Mouse (Mus musculus): ENCODE measurements around the gene Wdr48. TPM values are rescaled to one million over a fixed set of nuclear protein-coding genes. Genes with fewer than 3 reads are reported as not detected.

Gene Wdr48
- polyA plus RNA-seq, 1 experiment from 2014 or later, result 59.6 TPM

DNA sequence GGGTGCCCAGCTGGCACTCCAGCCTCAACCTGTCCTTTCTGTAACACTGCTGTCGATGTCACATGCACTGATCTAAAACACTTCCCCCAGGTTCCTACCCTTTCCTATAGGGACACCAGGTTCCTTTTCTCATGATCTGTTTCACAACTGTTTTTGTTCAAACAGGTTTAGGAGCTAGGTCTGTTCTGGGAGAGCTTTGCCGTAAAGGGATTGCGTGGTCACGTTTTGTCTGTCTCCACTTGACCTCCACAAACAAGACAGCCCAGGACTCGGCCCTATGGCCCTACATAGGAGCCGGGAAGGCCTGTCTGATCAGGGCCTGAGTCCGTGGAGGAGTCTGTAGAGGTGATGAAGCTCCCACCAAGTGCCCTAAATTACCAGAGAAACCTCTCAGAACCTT, 75.1 kb downstream of the Wdr48 start:
- H3K9ac ChIP-seq (ENCODE audit: low read length), result no peak overlapping the region
- H3K9me3 ChIP-seq (ENCODE audit: control insufficient read depth, low read length), result no peaks in the 10 kb centered on the region
- no peak for DNase-seq (ENCODE audit: low spot score)
- WGBS, result 79% methylated on average over 7 of the region's 7 CpGs
- no peaks in the 10 kb centered on the region for H3K4me1 ChIP-seq (ENCODE audit: control insufficient read depth, insufficient read depth, low read length)
- peaks cover 14% of the 10 kb centered on the region for H3K36me3 ChIP-seq (ENCODE audit: control insufficient read depth, insufficient read depth, low read length)
- no peak overlapping the region for H3K4me2 ChIP-seq (ENCODE audit: low read depth, severe bottlenecking)
- no peaks in the 10 kb centered on the region for H3K27me3 ChIP-seq (ENCODE audit: control insufficient read depth, insufficient read depth, low read length)
- no peak overlapping the region for H3K4me3 ChIP-seq (ENCODE audit: low read depth, low read length)
- H3K27ac ChIP-seq (replicated peaks; ENCODE audit: low read depth, low read length), result no peak overlapping the region
- no peak for ATAC-seq (ENCODE audit: insufficient number of reproducible peaks, low FRiP score, low TSS enrichment, low read depth)

DNA sequence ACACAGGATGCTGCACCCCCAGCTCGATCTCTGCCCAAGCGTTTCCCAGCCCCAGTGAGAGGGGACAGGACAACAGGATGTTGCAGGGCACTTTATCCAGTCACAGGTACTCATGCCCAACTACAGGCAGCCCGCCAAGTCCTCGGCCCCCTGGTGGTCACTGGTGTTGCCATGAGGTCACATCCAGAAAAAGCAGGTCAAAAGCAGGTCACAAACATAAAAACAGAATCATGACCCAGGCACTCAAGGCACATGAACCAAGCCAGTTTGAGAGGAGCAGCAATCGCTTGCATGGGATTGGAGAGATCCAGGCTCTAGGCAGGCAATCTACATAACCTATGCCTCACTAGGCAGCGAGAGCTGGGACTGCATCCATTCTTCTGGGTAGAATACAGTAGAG, 75.5 kb downstream of the Wdr48 start:
- WGBS, result 34% methylated on average over 6 of the region's 6 CpGs
- peak; percentile 65 for DNase-seq (ENCODE audit: low spot score)
- no peak overlapping the region for H3K4me2 ChIP-seq (ENCODE audit: low read depth, severe bottlenecking)
- no peak overlapping the region for H3K27ac ChIP-seq (replicated peaks; ENCODE audit: low read depth, low read length)
- H3K9me3 ChIP-seq (ENCODE audit: control insufficient read depth, low read length), result no peaks in the 10 kb centered on the region
- H3K36me3 ChIP-seq (ENCODE audit: control insufficient read depth, insufficient read depth, low read length), result peaks cover 14% of the 10 kb centered on the region
- no peaks in the 10 kb centered on the region for H3K27me3 ChIP-seq (ENCODE audit: control insufficient read depth, insufficient read depth, low read length)
- no peaks in the 10 kb centered on the region for H3K4me1 ChIP-seq (ENCODE audit: control insufficient read depth, insufficient read depth, low read length)
- no peak for ATAC-seq (ENCODE audit: insufficient number of reproducible peaks, low FRiP score, low TSS enrichment, low read depth)
- H3K4me3 ChIP-seq (ENCODE audit: low read depth, low read length), result no peak overlapping the region
- H3K9ac ChIP-seq (ENCODE audit: low read length), result no peak overlapping the region; the same call in 1 of the 2 replicates

DNA sequence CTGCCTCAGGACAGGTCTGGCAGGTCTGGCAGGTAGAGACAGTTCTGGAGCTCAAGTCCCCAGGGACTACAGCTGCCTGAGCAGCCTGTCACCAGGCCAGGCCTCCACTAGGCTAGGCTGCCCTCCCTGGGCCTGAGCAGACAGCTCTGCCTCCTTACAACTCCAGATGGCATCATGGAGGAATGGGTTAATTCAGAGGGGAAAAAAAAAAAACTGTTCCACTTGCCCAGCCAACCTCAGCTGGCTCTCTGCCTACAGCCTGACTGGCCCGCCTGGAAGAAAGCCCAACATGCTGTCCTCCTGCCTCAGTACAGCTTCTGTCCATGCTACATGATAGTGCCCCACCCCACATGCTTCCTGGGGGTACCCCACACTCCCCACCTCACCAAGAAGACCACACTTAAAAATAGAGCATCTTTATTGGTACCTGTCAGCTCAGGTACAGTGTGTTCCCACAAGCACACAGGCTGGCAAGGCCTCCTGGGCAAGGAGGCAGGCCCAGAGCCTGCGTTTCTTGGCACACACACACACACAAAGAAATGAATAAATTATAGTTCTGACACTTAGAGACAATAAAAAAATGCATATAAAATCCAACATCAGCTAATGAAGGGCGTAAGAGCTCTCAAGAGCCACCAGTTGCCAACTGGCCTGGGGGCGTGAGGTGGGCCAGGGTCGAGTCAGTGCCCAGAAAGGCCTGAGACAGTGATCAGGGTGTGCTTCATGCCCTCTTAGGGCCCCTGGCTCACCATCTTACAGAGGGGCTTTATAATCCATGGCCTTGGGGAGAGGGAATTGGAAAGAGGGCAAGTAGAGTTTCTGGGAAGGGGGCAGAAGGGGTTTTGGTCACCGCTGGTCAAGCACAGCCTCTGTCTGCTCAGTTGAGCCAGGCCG, 76.3 kb downstream of the Wdr48 start:
- Histone ChIP-seq H3K9ac (ENCODE audit: low read length) (no peak overlapping the region; the same call in 1 of the 2 replicates), H3K4me3 (ENCODE audit: low read depth, low read length) (no peak overlapping the region), H3K27me3 (ENCODE audit: control insufficient read depth, insufficient read depth, low read length) (no peaks in the 10 kb centered on the region), H3K27ac (replicated peaks; ENCODE audit: low read depth, low read length) (no peak overlapping the region), H3K9me3 (ENCODE audit: control insufficient read depth, low read length) (no peaks in the 10 kb centered on the region), H3K4me2 (ENCODE audit: low read depth, severe bottlenecking) (no peak overlapping the region), H3K36me3 (ENCODE audit: control insufficient read depth, insufficient read depth, low read length) (peaks cover 14% of the 10 kb centered on the region), H3K4me1 (ENCODE audit: control insufficient read depth, insufficient read depth, low read length) (no peaks in the 10 kb centered on the region)
- 88% methylated on average over 7 of the region's 7 CpGs for WGBS
- DNase-seq (ENCODE audit: low spot score) (no peak), ATAC-seq (ENCODE audit: insufficient number of reproducible peaks, low FRiP score, low TSS enrichment, low read depth) (no peak)

DNA sequence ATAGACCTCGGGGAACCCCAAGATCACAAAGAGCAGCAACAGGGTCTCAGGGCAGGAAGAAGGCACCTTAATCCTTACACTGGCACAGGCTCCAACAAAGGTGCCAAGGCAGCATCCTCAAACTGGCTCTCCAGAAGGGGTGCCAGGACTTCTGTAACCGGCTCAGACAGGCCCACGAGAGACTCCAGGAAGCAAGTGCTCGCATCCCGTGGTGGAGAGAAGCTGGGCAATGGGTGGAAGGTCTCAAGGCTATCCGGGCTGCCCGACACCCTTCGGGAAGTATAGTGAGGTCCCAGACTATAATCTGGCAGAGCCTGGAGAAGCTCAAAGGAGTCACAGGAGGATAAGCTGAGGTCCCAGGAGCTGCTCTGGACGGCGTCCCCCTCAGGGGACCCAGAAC, 77.5 kb downstream of the Wdr48 start:
- H3K9ac ChIP-seq (ENCODE audit: low read length), result no peak overlapping the region
- no peak for DNase-seq (ENCODE audit: low spot score)
- peaks cover 7% of the 10 kb centered on the region for H3K4me1 ChIP-seq (ENCODE audit: control insufficient read depth, insufficient read depth, low read length)
- 97% methylated on average over 10 of the region's 10 CpGs for WGBS
- no peak overlapping the region for H3K27ac ChIP-seq (replicated peaks; ENCODE audit: low read depth, low read length)
- H3K27me3 ChIP-seq (ENCODE audit: control insufficient read depth, insufficient read depth, low read length), result no peaks in the 10 kb centered on the region
- H3K4me2 ChIP-seq (ENCODE audit: low read depth, severe bottlenecking), result no peak overlapping the region
- no peaks in the 10 kb centered on the region for H3K9me3 ChIP-seq (ENCODE audit: control insufficient read depth, low read length)
- no peak overlapping the region for H3K4me3 ChIP-seq (ENCODE audit: low read depth, low read length)
- H3K36me3 ChIP-seq (ENCODE audit: control insufficient read depth, insufficient read depth, low read length), result peaks cover 14% of the 10 kb centered on the region
- ATAC-seq (ENCODE audit: insufficient number of reproducible peaks, low FRiP score, low TSS enrichment, low read depth), result no peak

- H3K4me2 ChIP-seq (ENCODE audit: low read depth, severe bottlenecking), result no peak overlapping the region
- no peak overlapping the region for H3K27ac ChIP-seq (replicated peaks; ENCODE audit: low read depth, low read length)
- H3K9me3 ChIP-seq (ENCODE audit: control insufficient read depth, low read length), result no peaks in the 10 kb centered on the region
- peaks cover 11% of the 10 kb centered on the region for H3K4me1 ChIP-seq (ENCODE audit: control insufficient read depth, insufficient read depth, low read length)
- no peak for DNase-seq (ENCODE audit: low spot score)
- ATAC-seq (ENCODE audit: insufficient number of reproducible peaks, low FRiP score, low TSS enrichment, low read depth), result no peak
- H3K4me3 ChIP-seq (ENCODE audit: low read depth, low read length), result no peak overlapping the region
- WGBS, result 89% methylated on average over 12 of the region's 12 CpGs
- no peaks in the 10 kb centered on the region for H3K27me3 ChIP-seq (ENCODE audit: control insufficient read depth, insufficient read depth, low read length)
- H3K9ac ChIP-seq (ENCODE audit: low read length), result no peak overlapping the region
- peaks cover 14% of the 10 kb centered on the region for H3K36me3 ChIP-seq (ENCODE audit: control insufficient read depth, insufficient read depth, low read length)
Observed at GRCm38 (mm10) chr9:119972582-119972981, 77.9 kb downstream of the Wdr48 start.

GRCm38 (mm10) chr9:119973281-119973680, 78.6 kb downstream of the Wdr48 start:
- 94% methylated on average over 23 of the region's 23 CpGs for WGBS
- H3K4me2 ChIP-seq (ENCODE audit: low read depth, severe bottlenecking), result no peak overlapping the region
- no peaks in the 10 kb centered on the region for H3K27me3 ChIP-seq (ENCODE audit: control insufficient read depth, insufficient read depth, low read length)
- peaks cover 14% of the 10 kb centered on the region for H3K36me3 ChIP-seq (ENCODE audit: control insufficient read depth, insufficient read depth, low read length)
- peaks cover 15% of the 10 kb centered on the region for H3K4me1 ChIP-seq (ENCODE audit: control insufficient read depth, insufficient read depth, low read length)
- H3K9me3 ChIP-seq (ENCODE audit: control insufficient read depth, low read length), result no peaks in the 10 kb centered on the region
- H3K27ac ChIP-seq (replicated peaks; ENCODE audit: low read depth, low read length), result no peak overlapping the region
- no peak overlapping the region for H3K4me3 ChIP-seq (ENCODE audit: low read depth, low read length)
- no peak for ATAC-seq (ENCODE audit: insufficient number of reproducible peaks, low FRiP score, low TSS enrichment, low read depth)
- no peak overlapping the region for H3K9ac ChIP-seq (ENCODE audit: low read length)
- no peak for DNase-seq (ENCODE audit: low spot score)

- Histone ChIP-seq H3K27ac (replicated peaks; ENCODE audit: low read depth, low read length) (no peak overlapping the region), H3K9me3 (ENCODE audit: control insufficient read depth, low read length) (no peaks in the 10 kb centered on the region), H3K36me3 (ENCODE audit: control insufficient read depth, insufficient read depth, low read length) (peaks cover 14% of the 10 kb centered on the region), H3K4me1 (ENCODE audit: control insufficient read depth, insufficient read depth, low read length) (peaks cover 21% of the 10 kb centered on the region), H3K4me2 (ENCODE audit: low read depth, severe bottlenecking) (no peak overlapping the region), H3K4me3 (ENCODE audit: low read depth, low read length) (no peak overlapping the region), H3K9ac (ENCODE audit: low read length) (no peak overlapping the region), H3K27me3 (ENCODE audit: control insufficient read depth, insufficient read depth, low read length) (no peaks in the 10 kb centered on the region)
- whole genome bisulfite sequencing, result 92% methylated on average over 27 of the region's 27 CpGs
- DNase-seq (ENCODE audit: low spot score) (no peak), ATAC-seq (ENCODE audit: insufficient number of reproducible peaks, low FRiP score, low TSS enrichment, low read depth) (no peak)
Observed at GRCm38 (mm10) chr9:119973869-119974520, 79.3 kb downstream of the Wdr48 start.

DNA sequence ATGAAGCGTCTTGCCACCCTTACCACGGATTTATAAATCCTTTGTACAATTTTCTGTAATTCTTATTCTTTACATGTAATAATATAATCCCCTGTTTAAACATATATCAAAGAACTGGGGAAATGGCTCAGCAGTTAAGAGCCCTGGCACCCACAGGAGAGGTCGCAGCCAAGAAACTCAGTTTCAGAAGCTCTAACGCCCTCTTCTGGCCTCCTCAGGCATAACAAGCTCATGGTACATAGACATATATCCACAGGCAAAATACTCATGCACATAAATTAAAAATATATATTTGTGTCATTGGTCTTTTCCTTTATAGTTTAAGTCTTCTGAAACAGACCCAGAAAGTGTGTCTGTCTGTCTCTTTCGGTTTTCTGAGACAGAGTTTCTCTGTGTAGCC, 79.9 kb downstream of the Wdr48 start:
- no peak for DNase-seq (ENCODE audit: low spot score)
- no peak for ATAC-seq (ENCODE audit: insufficient number of reproducible peaks, low FRiP score, low TSS enrichment, low read depth)
- H3K27me3 ChIP-seq (ENCODE audit: control insufficient read depth, insufficient read depth, low read length), result no peaks in the 10 kb centered on the region
- no peak overlapping the region for H3K4me2 ChIP-seq (ENCODE audit: low read depth, severe bottlenecking)
- H3K9me3 ChIP-seq (ENCODE audit: control insufficient read depth, low read length), result no peaks in the 10 kb centered on the region
- no peak overlapping the region for H3K27ac ChIP-seq (replicated peaks; ENCODE audit: low read depth, low read length)
- WGBS, result 87% methylated on average over 5 of the region's 5 CpGs
- H3K4me3 ChIP-seq (ENCODE audit: low read depth, low read length), result no peak overlapping the region
- peaks cover 14% of the 10 kb centered on the region for H3K36me3 ChIP-seq (ENCODE audit: control insufficient read depth, insufficient read depth, low read length)
- no peak overlapping the region for H3K9ac ChIP-seq (ENCODE audit: low read length)
- H3K4me1 ChIP-seq (ENCODE audit: control insufficient read depth, insufficient read depth, low read length), result peaks cover 23% of the 10 kb centered on the region

Measured in limb, embryonic 11.5 days (tissue).